Mouse (Mus musculus) kidney, embryonic 16.5 days (tissue): ENCODE results near the gene Cfap73. TPM values are rescaled to one million over a fixed set of nuclear protein-coding genes. Genes with fewer than 3 reads are reported as not detected.
A peak's percentile ranks its signal among the peaks of the same experiment; 100 is the strongest.

Experiments
- ATAC-seq: fragments of 200-750 bp; cut with Nextera tagmentation; 2 replicates; pipeline ENCODE4 v1.8.0; 2017; ENCODE audit warnings: moderate TSS enrichment; ENCODE audit not compliant: low FRiP score, low TSS enrichment
- H3K27ac ChIP-seq: fragments of 300-500 bp; sonication (generic); 2 replicates; pipeline ENCODE4 v1.5.1; 2014; ENCODE audit warnings: low read length
- H3K27me3 ChIP-seq: fragments of 300-500 bp; sonication (generic); 2 replicates; pipeline ENCODE4 v1.6.1; 2014; ENCODE audit warnings: low read length, control low read depth, mixed read lengths; ENCODE audit not compliant: insufficient read depth
- H3K36me3 ChIP-seq: fragments of 300-500 bp; sonication (generic); 2 replicates; pipeline ENCODE4 v1.6.1; 2014; ENCODE audit warnings: low read length, control low read depth, mixed read lengths; ENCODE audit not compliant: insufficient read depth
- H3K4me1 ChIP-seq: fragments of 300-500 bp; sonication (generic); 2 replicates; pipeline ENCODE4 v1.6.1; 2014; ENCODE audit warnings: low read length, control low read depth, mixed read lengths; ENCODE audit not compliant: insufficient read depth
- H3K4me2 ChIP-seq: fragments of 300-500 bp; sonication (generic); replicated peaks from 2 replicates; pipeline ENCODE4 v1.6.1; 2014; ENCODE audit warnings: low read depth, low read length
- H3K4me3 ChIP-seq: fragments of 300-500 bp; sonication (generic); 2 replicates; pipeline ENCODE4 v1.5.1; 2014; ENCODE audit warnings: mild to moderate bottlenecking, low read length
- H3K9ac ChIP-seq: fragments of 300-500 bp; sonication (generic); replicated peaks from 2 replicates; pipeline ENCODE4 v1.6.1; 2014; ENCODE audit warnings: low read length
- H3K9me3 ChIP-seq: fragments of 300-500 bp; sonication (generic); 2 replicates; pipeline ENCODE4 v1.6.1; 2016; ENCODE audit warnings: low read length, control low read depth
- WGBS: fragments of 180-500 bp; shearing (Covaris S2); extraction: QIAGEN DNeasy Blood & Tissue Kit; methylation state at CpG from one replicate; pipeline ENCODE4 v1.1.7; 2014; 5-methylcytosine and 5-hydroxymethylcytosine counted together
- polyA plus RNA-seq: library from polyadenylated mRNA; unstranded; fragments of >200 nt; fragmentation: Nextera tagmentation; extraction: Ambion mirVana; gene quantifications from 2 replicates; pipeline ENCODE4 v1.2.1, GENCODE M21; 2015

Cfap73 gene
- polyA plus RNA-seq, 1 experiment from 2014 or later, result not detected

DNA sequence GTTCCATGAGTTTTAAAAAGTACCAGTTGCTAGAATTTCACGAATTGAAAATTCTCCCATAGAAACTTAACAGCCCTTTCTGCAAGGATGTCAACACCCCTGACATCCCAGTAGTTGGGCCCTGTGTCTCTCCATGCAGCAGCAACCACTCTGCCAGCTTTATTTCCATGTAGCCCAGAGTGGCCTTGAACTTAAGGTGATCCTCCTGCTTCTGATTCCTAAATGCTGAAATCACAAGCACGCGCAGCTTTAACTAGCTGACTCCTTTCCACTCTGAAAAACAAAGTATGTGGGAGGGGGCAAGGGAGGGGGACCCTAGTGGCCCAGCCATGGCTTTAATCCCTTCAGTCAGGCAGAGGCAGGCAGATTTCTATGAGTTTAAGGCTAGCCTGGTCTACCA is 26.7 kb downstream of the Cfap73 start:
- WGBS, result 77% methylated on average over 3 of the region's 3 CpGs
- H3K36me3 ChIP-seq, result 0 out of 2 replicates have a peak, but pooled peaks cover 4% of the 10 kb centered on the region
- no peak for ATAC-seq
- peaks cover 15% of the 10 kb centered on the region for H3K4me1 ChIP-seq
- H3K9ac ChIP-seq, result no peak overlapping the region
- no peaks in the 10 kb centered on the region for H3K9me3 ChIP-seq
- no peak overlapping the region for H3K27ac ChIP-seq
- H3K4me3 ChIP-seq, result no peak overlapping the region
- no peaks in the 10 kb centered on the region for H3K27me3 ChIP-seq
- H3K4me2 ChIP-seq, result no peak overlapping the region

DNA sequence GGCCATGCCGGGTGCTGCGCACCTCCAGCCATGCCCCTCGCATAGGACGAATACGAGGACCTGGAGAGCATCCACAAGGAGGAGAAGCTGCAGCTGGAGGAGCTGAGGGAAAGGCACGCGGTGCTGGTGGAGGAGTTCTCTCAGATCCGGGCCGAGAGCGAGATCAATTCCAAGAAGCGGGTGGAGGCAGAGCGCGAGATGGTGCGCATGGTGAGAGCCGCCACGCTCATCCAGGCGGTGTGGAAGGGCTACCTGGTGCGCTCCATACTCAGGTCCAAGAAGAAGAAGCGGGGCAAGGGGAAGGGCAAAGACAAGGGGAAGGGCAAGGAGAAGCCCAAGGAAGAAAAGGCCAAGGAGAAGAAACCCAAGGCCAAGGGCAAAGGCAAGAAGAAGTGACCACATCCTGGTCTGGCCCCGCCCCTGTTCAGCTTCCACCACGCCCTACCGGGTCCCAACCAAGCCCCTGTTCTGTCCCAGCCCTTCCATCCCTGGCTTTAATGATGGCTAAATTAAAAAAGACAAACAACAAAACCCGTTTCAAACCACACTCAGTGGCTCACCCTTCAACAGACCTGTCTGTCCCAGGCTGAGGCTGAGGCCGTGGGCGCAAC is 27.3 kb downstream of the Cfap73 start:
- Histone ChIP-seq H3K9me3 (no peaks in the 10 kb centered on the region), H3K27ac (no peak overlapping the region), H3K4me2 (no peak overlapping the region), H3K4me3 (no peak overlapping the region), H3K27me3 (no peaks in the 10 kb centered on the region), H3K9ac (no peak overlapping the region), H3K36me3 (0 out of 2 replicates have a peak, but pooled peaks cover 4% of the 10 kb centered on the region), H3K4me1 (peaks cover 15% of the 10 kb centered on the region)
- 75% methylated on average over 25 of the region's 25 CpGs for WGBS
- ATAC-seq, result no peak

GRCm38 (mm10) chr5:120605688-120606087 is 28.3 kb downstream of the Cfap73 start:
- WGBS, result under 1% methylated on average over 8 of the region's 8 CpGs
- Histone ChIP-seq H3K27me3 (no peaks in the 10 kb centered on the region), H3K36me3 (0 out of 2 replicates have a peak, but pooled peaks cover 4% of the 10 kb centered on the region), H3K4me2 (peak overlapping the region; percentile 55), H3K4me1 (peaks cover 13% of the 10 kb centered on the region; the same call in 1 of the 2 replicates), H3K9me3 (no peaks in the 10 kb centered on the region), H3K27ac (no peak overlapping the region), H3K4me3 (peak overlapping the region; percentile 34), H3K9ac (no peak overlapping the region; the same call in 1 of the 2 replicates)
- peak; percentile 69 for ATAC-seq

DNA sequence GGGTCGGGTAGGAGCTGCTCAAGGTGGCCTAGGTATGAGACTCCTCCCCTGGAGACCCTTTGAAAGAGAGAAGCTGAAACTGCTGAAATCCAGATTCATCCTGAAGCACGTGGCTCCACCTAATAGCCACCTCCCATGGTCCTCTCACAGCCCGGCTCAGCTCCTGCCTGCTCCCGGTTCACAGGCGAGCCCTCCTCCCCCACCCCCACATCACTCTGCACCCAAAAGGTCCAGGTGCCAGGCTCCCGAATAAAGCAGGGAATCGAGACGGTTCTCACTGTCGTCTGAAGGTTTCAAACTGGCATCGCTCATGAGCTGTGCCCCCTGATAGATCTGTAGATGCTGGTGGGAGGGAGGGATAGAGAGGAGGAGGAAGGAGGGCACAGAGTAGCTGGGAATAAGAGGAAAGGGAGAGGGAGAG is 28.8 kb downstream of the Cfap73 start:
- Histone ChIP-seq H3K36me3 (0 out of 2 replicates have a peak, but pooled peaks cover 4% of the 10 kb centered on the region), H3K9me3 (no peaks in the 10 kb centered on the region), H3K9ac (peak overlapping the region; percentile 17; the same call in 1 of the 2 replicates), H3K4me3 (peak overlapping the region; percentile 34), H3K4me2 (peak overlapping the region; percentile 55), H3K27me3 (no peaks in the 10 kb centered on the region), H3K27ac (no peak overlapping the region), H3K4me1 (peaks cover 13% of the 10 kb centered on the region; the same call in 1 of the 2 replicates)
- 1% methylated on average over 10 of the region's 10 CpGs for WGBS
- peak; percentile 46 for ATAC-seq

DNA sequence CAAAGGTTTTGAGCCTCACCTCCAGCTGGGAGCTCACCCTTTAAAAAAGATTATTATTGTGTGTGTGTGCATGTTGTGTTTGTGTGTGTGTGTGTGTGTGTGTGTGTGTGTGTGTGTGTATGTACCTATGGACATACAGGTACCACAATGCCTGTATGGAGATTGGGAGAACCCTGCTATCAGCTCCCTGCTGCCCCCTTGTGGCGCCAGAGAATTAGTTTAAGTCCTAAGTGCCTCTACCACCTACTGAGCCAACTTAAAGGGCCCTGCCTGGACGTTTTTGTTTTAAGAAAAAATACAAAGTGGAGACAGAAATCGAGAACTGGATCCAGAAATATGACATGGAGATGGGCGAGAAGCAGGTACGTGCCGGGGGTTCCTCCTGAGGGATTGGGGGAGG is 29.2 kb downstream of the Cfap73 start:
- Histone ChIP-seq H3K27ac (no peak overlapping the region), H3K4me3 (peak overlapping the region; percentile 34), H3K4me2 (peak overlapping the region; percentile 55), H3K9me3 (no peaks in the 10 kb centered on the region), H3K4me1 (peaks cover 13% of the 10 kb centered on the region; the same call in 1 of the 2 replicates), H3K36me3 (0 out of 2 replicates have a peak, but pooled peaks cover 4% of the 10 kb centered on the region), H3K27me3 (no peaks in the 10 kb centered on the region), H3K9ac (no peak overlapping the region; the same call in 1 of the 2 replicates)
- WGBS, result 2% methylated on average over 6 of the region's 6 CpGs
- ATAC-seq, result peak; percentile 56; the same call in 1 of the 2 replicates

GRCm38 (mm10) chr5:120603515-120603914 is 30.5 kb downstream of the Cfap73 start:
- no peak overlapping the region for H3K4me3 ChIP-seq
- 0 out of 2 replicates have a peak, but pooled peaks cover 4% of the 10 kb centered on the region for H3K36me3 ChIP-seq
- no peak overlapping the region for H3K27ac ChIP-seq
- H3K4me1 ChIP-seq, result peaks cover 13% of the 10 kb centered on the region; the same call in 1 of the 2 replicates
- H3K4me2 ChIP-seq, result no peak overlapping the region
- no peaks in the 10 kb centered on the region for H3K27me3 ChIP-seq
- no peaks in the 10 kb centered on the region for H3K9me3 ChIP-seq
- no peak overlapping the region for H3K9ac ChIP-seq
- no peak for ATAC-seq
- WGBS, result 71% methylated on average over 7 of the region's 7 CpGs

DNA sequence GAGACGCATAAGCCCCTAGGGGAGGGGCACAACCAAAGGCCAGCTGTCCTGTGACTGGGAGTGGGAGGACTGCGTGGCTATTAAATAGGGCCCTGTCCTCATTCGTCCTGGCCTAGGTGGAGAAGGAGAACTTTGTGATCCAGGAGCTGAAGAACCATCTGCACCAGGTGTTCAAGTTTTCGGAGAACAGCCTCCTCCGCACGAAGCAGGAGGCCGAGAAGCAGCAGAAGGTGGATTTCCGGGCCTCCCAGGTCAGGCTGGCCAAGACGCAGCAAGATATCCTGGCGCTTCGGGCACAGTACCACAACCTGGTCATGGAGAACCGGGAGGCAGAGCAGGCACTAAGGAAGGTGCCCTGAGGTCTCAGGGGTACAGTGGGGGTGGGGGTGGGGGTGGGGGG is 31.8 kb downstream of the Cfap73 start:
- WGBS, result 80% methylated on average over 12 of the region's 12 CpGs
- no peak overlapping the region for H3K4me3 ChIP-seq
- H3K9ac ChIP-seq, result no peak overlapping the region
- no peak for ATAC-seq
- H3K27me3 ChIP-seq, result no peaks in the 10 kb centered on the region
- H3K9me3 ChIP-seq, result no peaks in the 10 kb centered on the region
- no peak overlapping the region for H3K4me2 ChIP-seq
- no peak overlapping the region for H3K27ac ChIP-seq
- peaks cover 13% of the 10 kb centered on the region; the same call in 1 of the 2 replicates for H3K4me1 ChIP-seq
- no peaks in the 10 kb centered on the region for H3K36me3 ChIP-seq

- H3K4me2 ChIP-seq, result no peak overlapping the region
- H3K36me3 ChIP-seq, result no peaks in the 10 kb centered on the region
- WGBS, result 55% methylated on average over 11 of the region's 11 CpGs
- no peaks in the 10 kb centered on the region for H3K27me3 ChIP-seq
- H3K9ac ChIP-seq, result no peak overlapping the region
- H3K27ac ChIP-seq, result no peak overlapping the region
- no peak for ATAC-seq
- H3K4me1 ChIP-seq, result peaks cover 13% of the 10 kb centered on the region; the same call in 1 of the 2 replicates
- H3K9me3 ChIP-seq, result no peaks in the 10 kb centered on the region
- no peak overlapping the region for H3K4me3 ChIP-seq
Measured at GRCm38 (mm10) chr5:120600946-120601668, 32.9 kb downstream of the Cfap73 start.

- H3K27me3 ChIP-seq, result no peaks in the 10 kb centered on the region
- no peak overlapping the region for H3K27ac ChIP-seq
- no peaks in the 10 kb centered on the region for H3K36me3 ChIP-seq
Measured at GRCm38 (mm10) chr5:120599625-120600024, 34.4 kb downstream of the Cfap73 start.

DNA sequence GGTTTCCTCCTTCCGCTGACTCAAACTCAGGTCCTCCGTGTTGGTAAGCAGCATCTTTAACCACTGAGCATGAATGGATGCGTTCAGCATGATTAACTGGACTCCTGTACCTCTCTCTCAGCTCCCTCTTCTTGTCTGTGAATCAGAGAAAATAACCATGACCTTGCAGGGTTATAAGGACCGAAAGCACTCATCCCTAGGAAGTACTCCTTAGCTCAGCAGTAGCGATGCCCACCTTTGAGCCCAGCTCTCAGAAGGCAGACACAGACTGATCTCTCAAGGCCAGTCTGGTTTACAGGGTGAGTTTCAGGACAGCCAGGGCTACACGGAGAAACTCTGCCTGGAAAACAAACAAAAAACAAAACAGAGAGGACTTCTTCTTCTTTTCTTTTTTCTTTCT is 39.5 kb downstream of the Cfap73 start:
- H3K4me2 ChIP-seq, result no peak overlapping the region
- no peaks in the 10 kb centered on the region for H3K9me3 ChIP-seq
- H3K36me3 ChIP-seq, result no peaks in the 10 kb centered on the region
- ATAC-seq, result no peak
- WGBS, result 83% methylated on average over 6 of the region's 6 CpGs
- no peak overlapping the region for H3K9ac ChIP-seq
- no peaks in the 10 kb centered on the region for H3K27me3 ChIP-seq
- no peak overlapping the region for H3K27ac ChIP-seq
- H3K4me3 ChIP-seq, result no peak overlapping the region
- H3K4me1 ChIP-seq, result no peaks in the 10 kb centered on the region

More at GRCm38 (mm10) chr5:120599625-120600024, 34.4 kb downstream of the Cfap73 start:
- Histone ChIP-seq H3K9me3 (no peaks in the 10 kb centered on the region), H3K9ac (no peak overlapping the region), H3K4me1 (peaks cover 6% of the 10 kb centered on the region; the same call in 1 of the 2 replicates), H3K4me2 (no peak overlapping the region), H3K4me3 (no peak overlapping the region)
- ATAC-seq, result no peak
- WGBS, result 89% methylated on average over 6 of the region's 6 CpGs
